Mouse (Mus musculus): ENCODE results near the gene Dach1. TPM values are rescaled to one million over a fixed set of nuclear protein-coding genes. Genes with fewer than 3 reads are reported as not detected.

The Dach1 gene
- polyA plus RNA-seq, 1 experiment from 2014 or later = 8.6 TPM

GRCm38 (mm10) chr14:97754400-97754799 is 415.2 kb downstream of the Dach1 start:
- Histone ChIP-seq H3K4me3 (replicated peaks; ENCODE audit: low read length) (no peak overlapping the region), H3K27me3 (replicated peaks; ENCODE audit: control insufficient read depth, insufficient read depth, low read length) (no peaks in the 10 kb centered on the region), H3K27ac (ENCODE audit: low read length) (no peak overlapping the region), H3K9me3 (ENCODE audit: control insufficient read depth, low read length) (no peaks in the 10 kb centered on the region), H3K36me3 (ENCODE audit: control insufficient read depth, insufficient read depth) (no peaks in the 10 kb centered on the region), H3K9ac (replicated peaks; ENCODE audit: low read depth, low read length) (no peak overlapping the region), H3K4me1 (replicated peaks; ENCODE audit: control insufficient read depth, insufficient read depth, low read length) (no peaks in the 10 kb centered on the region), H3K4me2 (ENCODE audit: low read length) (no peak overlapping the region)
- peak; percentile 63 for ATAC-seq
- 5% methylated on average over 4 of the region's 4 CpGs for WGBS

- no peak for ATAC-seq
- Histone ChIP-seq H3K27me3 (replicated peaks; ENCODE audit: control insufficient read depth, insufficient read depth, low read length) (no peaks in the 10 kb centered on the region), H3K4me1 (replicated peaks; ENCODE audit: control insufficient read depth, insufficient read depth, low read length) (no peaks in the 10 kb centered on the region), H3K4me2 (ENCODE audit: low read length) (no peak overlapping the region), H3K9ac (replicated peaks; ENCODE audit: low read depth, low read length) (no peak overlapping the region), H3K36me3 (ENCODE audit: control insufficient read depth, insufficient read depth) (no peaks in the 10 kb centered on the region), H3K9me3 (ENCODE audit: control insufficient read depth, low read length) (no peaks in the 10 kb centered on the region), H3K4me3 (replicated peaks; ENCODE audit: low read length) (no peak overlapping the region), H3K27ac (ENCODE audit: low read length) (no peak overlapping the region)
- 25% methylated on average over 2 of the region's 2 CpGs for WGBS
These were observed 415.6 kb downstream of the Dach1 start for GRCm38 (mm10) chr14:97753973-97754372.

GRCm38 (mm10) chr14:97743252-97743651 is 426.3 kb downstream of the Dach1 start:
- no peaks in the 10 kb centered on the region for H3K27me3 ChIP-seq (replicated peaks; ENCODE audit: control insufficient read depth, insufficient read depth, low read length)
- 90% methylated on average over 2 of the region's 2 CpGs for WGBS
- ATAC-seq = no peak

GRCm38 (mm10) chr14:97742785-97743184 is 426.8 kb downstream of the Dach1 start:
- H3K27me3 ChIP-seq (replicated peaks; ENCODE audit: control insufficient read depth, insufficient read depth, low read length) = no peaks in the 10 kb centered on the region
- 43% methylated on average over 4 of the region's 4 CpGs for WGBS
- H3K9me3 ChIP-seq (ENCODE audit: control insufficient read depth, low read length) = no peaks in the 10 kb centered on the region
- H3K9ac ChIP-seq (replicated peaks; ENCODE audit: low read depth, low read length) = no peak overlapping the region
- no peak overlapping the region for H3K27ac ChIP-seq (ENCODE audit: low read length)
- H3K4me2 ChIP-seq (ENCODE audit: low read length) = no peak overlapping the region
- ATAC-seq = no peak
- no peaks in the 10 kb centered on the region for H3K4me1 ChIP-seq (replicated peaks; ENCODE audit: control insufficient read depth, insufficient read depth, low read length)
- no peak overlapping the region for H3K4me3 ChIP-seq (replicated peaks; ENCODE audit: low read length)
- H3K36me3 ChIP-seq (ENCODE audit: control insufficient read depth, insufficient read depth) = no peaks in the 10 kb centered on the region

More at GRCm38 (mm10) chr14:97743252-97743651, 426.3 kb downstream of the Dach1 start:
- no peak overlapping the region for H3K9ac ChIP-seq (replicated peaks; ENCODE audit: low read depth, low read length)
- no peaks in the 10 kb centered on the region for H3K36me3 ChIP-seq (ENCODE audit: control insufficient read depth, insufficient read depth)
- H3K4me1 ChIP-seq (replicated peaks; ENCODE audit: control insufficient read depth, insufficient read depth, low read length) = no peaks in the 10 kb centered on the region
- H3K4me3 ChIP-seq (replicated peaks; ENCODE audit: low read length) = no peak overlapping the region
- no peak overlapping the region for H3K4me2 ChIP-seq (ENCODE audit: low read length)
- no peaks in the 10 kb centered on the region for H3K9me3 ChIP-seq (ENCODE audit: control insufficient read depth, low read length)
- no peak overlapping the region for H3K27ac ChIP-seq (ENCODE audit: low read length)
